Mouse (Mus musculus): ENCODE data around the gene Reg3g.
"Not testable (repeated sequence)": the region's sequence is repeated elsewhere in the genome, so short reads cannot be mapped to it uniquely, and the experiment has no call there.

Gene Reg3g

DNA sequence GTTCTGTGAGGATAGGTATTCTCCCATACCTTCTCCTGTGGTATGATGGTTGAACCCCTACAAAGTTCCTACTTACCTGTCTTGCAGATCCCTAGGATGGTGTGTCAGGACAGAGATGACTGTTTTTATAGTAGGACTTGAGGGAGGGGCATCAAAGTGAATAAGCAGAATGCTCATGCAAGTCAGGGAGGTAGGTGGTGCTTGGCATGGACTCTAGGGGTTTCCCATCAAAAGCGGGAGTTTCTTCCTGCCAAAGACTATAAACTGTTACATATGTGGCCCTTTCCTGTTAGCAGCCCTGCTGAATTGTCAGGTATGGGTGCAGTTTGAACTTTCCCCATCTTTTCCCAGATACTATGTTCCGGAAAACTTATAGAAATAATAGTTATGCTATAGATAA lies at the start of gene Reg3g:
Reg3g (minus strand) TSS at position 101 of the 400 bp plus-strand sequence.
- DNase-seq: no peak

DNA sequence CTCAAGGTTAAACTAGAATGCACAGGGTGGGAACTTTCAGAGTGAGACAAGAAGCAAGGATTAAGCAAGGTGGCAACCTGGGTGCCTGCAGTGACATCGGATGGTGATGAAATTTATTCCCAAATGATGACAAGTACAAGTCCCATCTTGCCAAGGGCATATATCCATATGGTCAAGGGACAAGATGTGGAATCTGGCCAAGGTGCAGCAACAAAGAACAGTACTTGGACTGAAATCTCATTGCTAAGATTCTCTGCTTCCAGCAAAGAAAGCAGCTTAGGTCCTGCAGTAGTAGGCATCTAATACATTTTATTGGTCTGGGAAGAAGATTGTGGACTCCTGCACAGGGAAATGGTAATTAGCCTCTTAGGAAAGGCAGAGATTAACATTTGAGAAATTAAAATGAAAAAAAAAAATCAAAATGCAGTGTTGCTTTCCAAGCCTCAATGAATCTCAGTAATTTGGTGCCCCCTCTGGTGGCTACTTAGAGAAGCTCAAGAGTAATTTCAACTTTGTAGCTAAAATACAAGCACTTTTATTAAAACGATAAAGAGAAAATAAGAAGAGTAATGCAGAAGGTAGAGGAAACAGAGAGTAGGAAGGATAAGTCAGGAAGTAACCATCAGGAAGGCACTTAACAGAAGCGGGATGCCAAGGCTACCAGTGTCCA lies 47.2 kb upstream of the Reg3g start:
- DNase-seq: peak in 1 of 2 experiments; percentile 10

DNA sequence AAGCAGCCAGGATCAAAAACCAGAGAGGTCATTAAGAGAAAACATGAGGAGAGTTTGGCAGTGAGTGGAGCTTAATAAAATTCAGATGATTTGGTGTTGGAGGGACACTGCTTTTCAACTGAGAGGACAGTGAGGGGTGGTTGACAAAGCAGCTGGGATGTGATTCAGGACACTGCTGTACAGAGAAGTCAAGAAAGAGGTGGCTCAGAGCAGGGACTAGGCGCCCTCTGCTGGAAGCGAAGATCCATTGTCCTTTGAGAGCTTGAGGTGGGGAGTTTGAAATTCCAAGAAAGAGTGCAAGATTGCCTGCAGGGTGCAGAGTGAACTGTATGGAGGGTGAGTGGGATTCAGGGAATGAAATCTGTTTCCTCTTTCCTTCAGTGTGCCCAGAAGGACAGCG lies 44.2 kb upstream of the Reg3g start:
- DNase-seq: peak; percentile 10 to 63

DNA sequence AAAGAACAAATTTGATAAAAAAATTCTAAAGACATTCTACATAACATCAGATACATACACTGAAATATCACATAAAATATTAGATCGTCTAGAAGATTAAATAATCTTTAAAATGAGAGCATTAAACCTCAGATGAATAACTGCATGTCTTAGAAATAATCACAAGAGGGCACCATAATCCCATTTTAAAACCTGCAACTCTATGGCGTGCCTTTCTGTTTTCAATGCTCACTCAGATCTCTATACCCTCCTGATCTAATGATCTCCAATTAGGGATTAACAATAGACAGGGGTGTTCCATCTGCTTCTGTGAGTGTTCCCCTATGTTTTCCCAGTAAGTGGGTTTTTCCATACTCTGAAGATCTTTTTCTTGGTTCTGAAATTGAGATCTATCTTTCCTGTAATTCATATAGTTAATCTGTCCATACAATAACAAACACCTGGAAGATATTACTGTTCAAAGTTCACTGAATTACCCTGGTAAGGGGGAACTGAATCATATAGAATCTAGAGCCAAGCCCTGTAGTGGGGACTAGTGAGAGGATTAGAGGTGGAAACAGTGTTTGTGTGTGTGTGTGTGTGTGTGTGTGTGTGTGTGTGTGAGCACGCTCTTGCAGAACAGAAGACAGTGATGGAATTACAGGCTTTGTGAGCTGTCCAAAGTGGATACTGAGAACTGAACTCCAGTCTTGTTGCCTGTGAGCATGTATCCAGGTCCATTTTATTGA lies 41.7 kb upstream of the Reg3g start:
- no peak for DNase-seq

DNA sequence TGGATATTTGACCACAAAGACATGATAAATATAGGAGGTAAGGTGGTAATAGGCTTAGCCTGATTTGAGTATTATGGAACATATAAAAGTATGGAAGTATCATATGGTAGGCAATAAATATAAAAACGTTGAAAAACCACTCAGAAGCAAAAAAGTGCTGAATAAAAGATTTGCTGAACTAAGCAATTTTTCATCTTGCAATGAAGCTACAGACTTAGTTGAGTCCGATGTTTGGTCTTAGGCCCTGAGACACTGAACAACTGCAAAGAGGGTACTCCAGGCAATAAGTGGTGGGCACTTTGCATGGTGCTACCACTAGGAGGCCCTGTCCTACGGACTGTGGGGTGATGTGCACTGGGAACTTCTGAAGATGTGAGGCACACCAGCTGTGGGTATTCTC lies 37.1 kb upstream of the Reg3g start:
- no peak for DNase-seq

DNA sequence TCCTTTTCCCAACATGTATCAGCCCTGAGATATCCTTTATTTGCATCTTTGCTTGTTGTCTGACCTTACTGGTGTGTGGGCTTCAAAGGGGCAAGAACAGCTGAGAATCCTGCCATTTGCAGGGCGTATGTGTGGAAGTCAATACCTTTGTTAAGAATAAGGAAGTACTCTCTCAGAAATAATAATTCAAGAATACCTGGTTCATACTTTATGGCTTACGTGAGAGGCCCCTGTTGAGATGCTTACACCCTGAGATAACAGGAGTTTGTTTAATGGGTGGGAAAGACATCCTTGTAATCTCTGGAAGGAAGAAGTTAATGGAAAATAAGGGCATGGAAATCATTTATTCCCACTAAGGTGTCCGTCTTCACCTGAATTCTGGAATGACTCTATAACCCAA lies 26.0 kb upstream of the Reg3g start:
- DNase-seq: no peak

DNA sequence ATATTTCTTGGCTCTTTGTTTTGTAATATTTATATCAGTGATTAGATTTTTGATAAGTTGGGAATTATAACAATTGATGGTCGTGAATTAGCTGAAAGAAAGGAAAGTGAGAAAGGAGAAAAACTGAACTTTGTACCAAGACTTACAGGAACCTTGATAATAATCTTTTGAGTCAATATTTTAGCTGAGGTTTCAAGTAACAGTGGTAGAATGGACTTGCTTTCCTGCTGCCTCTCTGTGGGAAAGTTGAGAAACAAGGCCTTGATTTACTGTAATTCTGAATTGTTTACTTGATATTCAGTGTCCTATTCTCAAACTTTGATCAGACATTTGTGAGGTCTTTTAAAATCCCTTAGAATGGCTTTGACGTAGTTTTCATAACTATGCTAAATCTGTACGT lies 615 bp upstream of the Reg3g start:
- no peak for DNase-seq

DNA sequence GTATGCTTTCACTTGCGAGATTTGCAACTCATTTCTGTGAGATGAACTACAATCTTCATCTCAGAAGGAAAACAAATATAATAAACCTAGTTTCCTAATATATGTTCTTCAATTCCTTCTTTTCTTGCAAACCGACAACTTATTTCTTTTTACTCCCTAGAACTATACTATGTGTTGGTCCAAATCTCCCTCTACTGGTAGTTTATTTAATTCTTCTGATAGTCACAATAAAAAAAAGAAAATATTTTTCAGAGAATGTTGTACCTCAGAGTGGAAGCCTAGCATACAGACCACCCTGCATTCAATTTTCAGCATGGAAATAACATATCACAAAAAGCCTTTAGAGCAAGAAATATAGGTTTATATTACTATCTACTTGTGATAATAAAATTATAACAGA lies 5.4 kb downstream of the Reg3g start:
- no peak for DNase-seq

DNA sequence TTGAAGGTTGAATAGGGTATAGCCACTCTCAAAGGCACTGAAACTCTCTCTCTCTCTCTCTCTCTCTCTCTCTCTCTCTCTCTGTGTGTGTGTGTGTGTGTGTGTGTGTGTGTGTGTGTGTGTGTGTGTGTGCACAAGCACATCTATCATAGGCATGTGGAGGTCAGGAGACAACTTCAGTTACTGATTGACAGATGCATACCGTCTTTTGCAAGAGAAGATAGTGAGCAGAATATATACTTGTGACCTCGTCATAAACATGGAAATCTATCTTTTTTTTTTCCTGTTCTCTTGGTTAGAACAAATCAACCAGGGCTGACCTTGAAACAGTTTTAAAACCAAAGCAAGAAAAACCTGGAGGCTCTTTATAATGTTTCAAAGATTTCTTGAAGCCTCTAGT lies 6.3 kb downstream of the Reg3g start:
- no peak for DNase-seq

DNA sequence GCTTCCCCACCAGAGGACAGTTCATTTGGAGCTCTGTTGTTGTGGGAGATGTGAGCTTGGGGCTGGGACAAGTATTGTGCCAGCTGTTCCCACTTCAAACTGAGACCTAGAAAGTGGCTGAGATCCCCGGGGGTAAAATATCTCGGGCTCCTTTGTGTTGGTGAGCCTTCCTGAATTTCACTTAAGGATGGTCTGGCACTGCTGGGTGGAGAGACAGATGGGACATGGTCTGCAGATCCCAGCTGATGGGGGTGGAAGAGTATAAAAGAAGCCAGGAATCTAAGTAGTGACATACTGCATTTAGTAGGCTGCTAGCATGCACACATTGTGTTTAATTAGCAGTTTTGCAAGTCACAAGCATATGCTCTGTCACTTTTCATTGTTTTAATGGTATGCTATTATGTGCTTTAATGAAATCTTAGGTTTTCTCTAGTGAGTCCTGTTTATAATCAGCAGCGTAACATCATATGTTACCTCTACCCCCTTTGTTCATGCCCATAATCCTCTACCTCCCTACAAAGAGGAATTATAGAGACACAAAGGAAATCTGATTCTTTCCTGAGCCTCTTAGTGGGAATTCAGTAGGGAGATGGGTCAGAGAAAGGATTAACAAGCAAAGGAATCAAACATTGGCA lies 8.4 kb downstream of the Reg3g start:
- DNase-seq: no peak

DNA sequence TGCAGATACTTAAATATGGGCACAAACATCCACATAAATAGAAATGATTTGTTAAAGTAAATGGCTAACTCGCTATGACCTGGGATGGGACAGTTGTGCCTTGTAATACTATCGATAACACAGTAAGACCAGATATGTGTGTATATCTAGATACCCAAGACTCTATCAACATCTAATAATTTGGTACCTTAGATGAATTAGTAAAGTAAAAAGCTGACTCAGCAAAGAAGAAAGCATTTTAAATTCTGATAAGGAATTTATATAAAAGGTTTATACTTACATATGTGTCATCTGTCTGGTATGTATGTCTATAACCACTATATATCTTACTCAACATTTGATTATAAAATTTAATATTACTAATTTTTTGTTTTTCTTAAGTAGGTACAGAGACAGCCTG lies 15.9 kb downstream of the Reg3g start:
- no peak for DNase-seq

DNA sequence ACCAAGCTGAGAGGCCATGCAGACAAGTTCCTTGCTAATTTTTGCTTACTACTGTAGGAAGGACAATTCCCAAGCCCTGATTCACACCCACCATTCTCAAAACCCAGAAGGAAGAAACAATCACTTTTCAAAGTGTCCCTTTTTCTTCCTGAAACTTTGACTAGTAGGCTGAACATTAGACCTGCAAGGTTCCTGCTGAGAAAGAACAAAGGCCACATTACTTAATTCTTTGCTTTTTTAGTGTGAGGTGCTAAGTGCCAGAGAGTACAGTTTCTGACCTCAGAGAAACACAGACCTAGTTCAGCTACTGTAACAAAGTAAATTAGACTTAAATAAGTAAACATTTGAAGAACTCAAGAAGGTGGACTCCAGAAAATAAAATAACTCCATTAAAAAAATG lies 20.3 kb downstream of the Reg3g start:
- DNase-seq: no peak

DNA sequence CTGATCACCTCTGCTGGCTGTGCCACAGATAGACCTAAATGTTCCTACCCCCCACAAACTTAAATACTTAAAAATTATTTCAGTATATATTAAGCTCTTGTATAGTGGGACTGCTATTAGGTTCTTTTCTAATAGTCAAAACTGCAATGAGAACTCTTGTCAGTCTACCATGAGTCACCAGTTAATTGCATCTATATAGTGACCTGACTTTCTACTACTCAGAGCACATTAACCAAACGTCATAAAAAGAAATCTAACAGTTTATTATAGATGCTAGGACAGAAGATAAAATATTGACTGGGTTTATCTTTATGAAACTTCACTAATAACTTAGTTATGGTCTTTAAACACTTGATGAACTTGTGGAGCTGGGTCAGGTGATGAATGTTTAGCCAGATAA lies 21.5 kb downstream of the Reg3g start:
- DNase-seq: no peak

DNA sequence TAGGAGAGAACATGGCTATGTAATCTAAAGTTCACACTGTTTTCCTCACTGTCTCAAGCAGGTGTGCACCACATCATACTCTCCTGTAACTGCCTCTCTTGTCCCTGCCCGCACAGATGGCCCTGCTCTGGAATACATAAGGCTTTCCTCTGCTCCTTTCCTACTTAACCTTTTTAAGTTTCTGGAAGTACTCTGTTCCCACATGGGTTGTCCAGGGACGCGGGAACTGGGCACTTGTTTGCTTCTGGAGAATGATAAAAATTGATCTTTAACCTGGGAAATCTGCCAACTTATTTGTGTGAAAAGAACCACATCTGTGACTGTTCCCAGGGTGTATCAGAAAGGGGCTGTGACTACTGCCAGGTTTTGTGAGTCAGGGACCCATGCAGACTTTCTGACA lies 43.2 kb downstream of the Reg3g start:
- DNase-seq: no peak

DNA sequence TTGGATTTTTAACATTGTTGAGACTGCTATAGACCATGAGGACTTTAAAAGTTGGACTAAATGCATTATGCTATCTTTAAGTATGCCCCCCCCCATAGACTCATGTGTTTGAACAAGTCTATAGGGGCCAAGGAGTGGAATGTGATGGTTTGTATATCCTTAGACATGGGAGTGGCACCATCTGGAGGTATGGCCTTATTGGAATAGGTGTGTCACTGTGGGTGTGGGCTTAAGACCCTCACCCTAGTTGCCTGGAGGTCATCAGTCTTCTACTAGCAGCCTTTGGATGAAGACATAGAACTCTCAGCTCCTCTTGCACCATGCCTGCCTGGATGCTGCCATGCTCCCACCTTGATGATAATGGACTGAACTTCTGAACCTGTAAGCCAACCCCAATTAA lies 46.3 kb downstream of the Reg3g start, which contains the start of gene Reg1:
Reg1 (plus strand) TSS at position 301 of the 400 bp plus-strand sequence.
- not testable (repeated sequence) for DNase-seq

All from kidney, postnatal 36 days (tissue).